Mouse (Mus musculus) cerebellum, postnatal 36 days (tissue): ENCODE measurements around the gene Pgk1.

Source experiments
- DNase-seq, 2 experiments: peaks; one replicate each; pipeline ENCODE4 v3.0.0; 2021 to 2022; ENCODE audit warnings: mixed read lengths in 2 of 2

Gene Pgk1

DNA sequence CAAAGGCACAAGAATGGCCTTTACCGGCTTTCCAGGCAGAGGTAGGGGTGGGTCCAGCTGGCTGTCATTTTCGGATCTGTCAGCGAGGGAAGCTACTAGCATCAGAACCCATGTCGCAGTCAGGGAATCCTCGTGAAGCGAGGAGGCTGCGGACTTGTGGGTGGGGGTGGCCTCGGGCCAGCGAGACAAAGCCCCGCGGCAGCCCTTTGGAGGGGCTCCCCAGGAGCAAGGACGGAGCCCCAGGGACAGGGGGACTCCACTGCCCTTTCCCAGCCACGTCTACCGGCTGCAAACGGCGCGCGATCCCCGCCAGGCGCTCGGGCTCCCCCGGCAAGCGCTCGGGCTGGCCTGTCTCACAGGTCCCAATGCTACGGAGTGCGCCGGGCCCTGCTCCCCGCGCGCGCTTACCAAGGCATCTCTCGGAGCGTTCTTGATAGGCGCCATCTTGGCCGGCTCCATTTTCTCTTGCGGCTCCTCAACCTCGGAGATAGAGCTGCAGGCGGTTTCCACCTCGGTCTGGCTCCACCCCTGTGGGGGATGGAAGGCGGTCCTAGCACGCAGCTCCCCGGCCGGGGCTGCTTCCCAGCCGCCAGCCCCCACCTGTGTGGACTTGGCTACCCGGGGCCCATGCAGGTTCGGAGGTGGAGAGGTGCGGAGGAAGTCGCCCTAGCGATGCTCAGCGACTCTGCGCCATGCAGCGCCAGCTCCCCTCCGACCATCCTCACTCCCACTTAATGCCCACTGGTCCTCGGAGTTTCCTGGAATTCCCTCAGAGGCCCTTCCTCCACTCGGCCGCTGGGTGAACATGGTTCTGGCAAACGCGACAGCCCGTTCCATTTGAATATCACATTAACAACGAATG lies 32.5 kb downstream of the Pgk1 start:
- DNase-seq: peak; percentile 75 to 81

DNA sequence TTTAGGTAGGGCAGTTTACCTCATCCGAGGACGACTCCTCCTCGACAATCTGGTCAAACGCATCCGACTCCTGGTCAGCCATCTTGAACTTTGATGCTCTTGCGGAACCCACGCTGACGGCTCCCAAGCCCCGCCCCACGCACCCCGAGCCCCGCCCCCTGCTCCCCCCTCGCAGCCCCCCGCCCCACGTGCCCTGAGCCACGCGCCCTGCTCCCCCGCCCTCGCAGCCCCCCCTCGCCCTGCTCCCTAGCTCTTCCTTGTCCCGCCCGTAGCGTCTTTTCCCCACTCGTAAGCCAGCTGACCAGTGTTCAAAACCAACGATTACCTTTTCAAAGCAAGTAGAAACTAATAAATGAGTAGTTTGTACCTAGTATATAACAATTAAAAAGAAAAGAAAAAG lies 34.2 kb downstream of the Pgk1 start, which contains the start of gene Taf9b:
Gene Taf9b (minus strand): TSS at position 101 of the 400 bp plus-strand sequence.
- no peak for DNase-seq
